Mouse (Mus musculus) testis, postnatal 10 days (tissue): ENCODE data around the gene Kcnq1.

ENCODE experiments used
- DNase-seq: peaks from one replicate; pipeline ENCODE4 v3.0.0; 2021; ENCODE audit warnings: low spot score

The Kcnq1 gene

GRCm38 (mm10) chr7:143106062-143106461 lies at the start of gene Kcnq1:
Gene Kcnq1 (plus strand): TSS chr7:143106362.
- no peak for DNase-seq

DNA sequence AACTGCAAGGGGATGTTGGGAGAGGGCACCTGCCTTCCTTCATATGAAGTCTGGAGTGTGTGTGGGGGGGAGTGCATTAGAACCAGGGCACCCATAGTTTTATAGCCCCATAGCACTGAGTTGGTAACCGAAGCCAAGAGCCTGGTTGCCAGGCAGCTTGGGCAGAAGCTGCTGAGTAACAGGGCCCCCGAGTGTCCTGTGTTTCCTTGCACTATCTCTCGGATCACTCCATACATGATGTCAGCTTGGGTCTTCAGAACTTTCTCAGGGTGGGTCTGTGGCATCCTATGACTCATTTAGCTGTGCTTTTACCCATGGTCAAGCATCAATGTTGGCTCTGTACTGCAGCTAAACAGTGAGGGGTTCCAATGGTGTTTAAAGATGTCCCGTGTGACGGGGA lies 49.1 kb upstream of the Kcnq1 start:
- DNase-seq = no peak

- no peak for DNase-seq
Observed at GRCm38 (mm10) chr7:143057667-143058220, 48.4 kb upstream of the Kcnq1 start.

- DNase-seq = no peak
Observed at GRCm38 (mm10) chr7:143058221-143058697, 47.9 kb upstream of the Kcnq1 start.

DNA sequence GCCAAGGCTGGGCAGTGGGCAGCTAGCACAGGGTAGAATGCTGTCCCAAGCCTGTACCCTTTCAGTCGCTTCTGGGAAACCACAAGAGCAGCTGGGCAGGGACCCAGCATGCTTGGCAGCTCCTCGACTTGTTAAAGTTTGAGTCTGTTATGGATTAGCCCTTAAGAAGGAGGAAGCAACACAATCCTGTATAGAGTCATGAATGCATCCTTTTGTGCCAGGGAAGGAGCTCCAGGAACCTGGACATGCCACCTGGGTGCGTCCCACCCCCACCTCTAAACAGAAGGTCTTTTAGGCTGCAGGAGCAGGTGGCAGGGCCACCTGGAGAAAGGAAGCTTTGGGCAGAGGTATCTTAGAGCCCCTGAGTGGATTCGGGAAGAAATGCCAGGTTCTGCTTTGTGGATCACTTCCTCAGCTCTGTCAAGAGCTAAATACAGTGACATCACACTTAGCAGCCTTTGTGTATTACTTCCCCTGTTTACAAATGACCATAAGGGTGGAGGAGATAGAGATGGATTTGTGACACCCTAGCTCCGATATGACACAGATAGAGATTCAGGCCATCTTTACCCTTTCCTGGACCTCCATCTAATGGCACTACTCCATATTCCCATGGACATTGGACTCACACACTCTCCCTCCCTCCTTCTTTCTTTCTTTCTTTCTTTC lies 46.8 kb upstream of the Kcnq1 start:
- no peak for DNase-seq

DNA sequence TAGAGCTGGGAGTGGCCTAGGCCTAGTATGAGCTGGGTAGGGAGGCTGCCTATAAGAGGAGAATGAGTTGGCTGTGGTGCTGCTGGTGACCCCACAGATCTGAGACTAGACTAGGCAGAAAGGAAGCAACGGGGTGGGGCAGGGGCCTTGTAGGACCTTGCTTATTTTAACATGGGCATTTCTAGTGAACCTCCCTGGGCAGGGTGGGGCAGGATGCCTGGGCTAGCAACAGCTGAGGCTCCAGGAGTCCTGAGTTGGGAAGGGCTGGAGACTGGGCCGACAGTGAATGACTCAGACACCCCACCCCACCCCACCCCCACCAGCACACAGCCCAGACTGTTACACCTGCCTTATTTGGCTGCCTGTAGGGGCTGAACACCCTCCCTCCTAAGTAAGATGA lies 43.5 kb upstream of the Kcnq1 start:
- no peak for DNase-seq

GRCm38 (mm10) chr7:143064226-143064625 lies 41.9 kb upstream of the Kcnq1 start:
- no peak for DNase-seq

DNA sequence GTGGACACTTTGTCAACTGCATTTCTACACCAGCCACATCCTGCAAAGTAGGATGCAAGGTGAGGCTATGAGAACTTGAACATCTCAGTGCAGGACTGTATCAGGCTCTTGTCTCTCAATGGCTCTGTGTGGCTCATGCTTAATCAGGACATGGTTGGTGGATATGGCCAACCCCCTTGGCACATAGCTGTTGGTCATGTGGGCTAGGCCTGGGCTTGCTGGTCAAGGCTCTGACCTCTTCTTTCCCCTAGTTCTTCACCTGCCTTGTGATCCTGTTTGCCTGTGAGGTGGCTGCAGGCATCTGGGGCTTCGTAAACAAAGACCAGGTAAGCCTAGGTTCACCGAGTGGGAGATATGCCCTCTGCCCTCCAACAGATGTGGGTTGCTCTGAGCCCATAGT lies 40.5 kb upstream of the Kcnq1 start:
- DNase-seq = no peak

DNA sequence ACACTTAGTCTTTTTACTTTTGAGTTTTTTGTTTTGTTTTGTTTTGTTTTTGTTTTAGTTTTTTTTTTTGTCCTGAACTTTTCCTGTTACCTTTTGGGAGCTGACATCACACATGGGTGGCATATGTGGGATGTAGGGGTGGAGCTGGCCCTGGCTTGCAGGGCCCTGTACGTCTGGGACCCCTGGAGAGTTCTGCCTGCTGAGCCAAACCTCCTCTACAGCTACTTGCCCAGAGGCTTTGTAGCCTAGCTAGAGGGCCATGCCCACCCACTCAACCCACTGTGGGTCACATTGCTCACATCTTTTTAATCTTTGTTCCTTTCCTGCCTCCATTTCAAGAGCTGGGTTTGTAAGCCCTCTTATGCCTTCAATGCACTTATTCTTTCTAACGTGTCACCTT lies 38.7 kb upstream of the Kcnq1 start:
- no peak for DNase-seq

GRCm38 (mm10) chr7:143067897-143068296 lies 38.3 kb upstream of the Kcnq1 start:
- no peak for DNase-seq

DNA sequence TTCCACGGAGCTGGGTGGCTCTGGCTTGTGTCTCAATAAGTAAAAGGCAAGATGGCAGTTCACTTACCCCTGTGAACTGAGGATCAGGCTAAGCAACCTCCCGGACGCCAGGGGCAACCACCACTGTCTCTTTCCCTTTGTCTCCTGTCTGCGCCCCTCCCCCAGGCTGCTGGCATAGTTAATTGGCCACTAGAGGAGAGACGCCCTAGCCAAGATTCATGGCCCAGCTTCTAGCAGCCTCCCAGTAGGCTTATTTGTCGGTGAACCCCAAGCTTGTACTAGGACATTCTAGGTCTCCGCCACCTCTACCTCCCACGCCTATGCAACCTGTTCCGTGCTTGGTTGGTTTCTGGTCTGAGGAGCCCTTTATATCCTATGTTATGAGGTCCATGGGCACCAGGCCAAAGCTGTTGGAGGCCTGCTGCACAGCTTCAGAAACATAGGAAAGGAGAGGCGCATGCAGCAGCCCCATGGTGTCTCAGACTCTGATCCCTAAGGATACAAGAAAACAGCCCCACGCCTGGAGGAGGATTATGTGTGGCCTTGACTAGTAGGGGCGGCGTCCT lies 37.8 kb upstream of the Kcnq1 start:
- DNase-seq = peak; percentile 85

GRCm38 (mm10) chr7:143068882-143069591 lies 37.1 kb upstream of the Kcnq1 start, which contains the start of gene Tssc4:
Gene Tssc4 (plus strand): TSS chr7:143069249.
- peak; percentile 94 for DNase-seq

GRCm38 (mm10) chr7:143069751-143070400 lies 36.3 kb upstream of the Kcnq1 start:
- DNase-seq = no peak

DNA sequence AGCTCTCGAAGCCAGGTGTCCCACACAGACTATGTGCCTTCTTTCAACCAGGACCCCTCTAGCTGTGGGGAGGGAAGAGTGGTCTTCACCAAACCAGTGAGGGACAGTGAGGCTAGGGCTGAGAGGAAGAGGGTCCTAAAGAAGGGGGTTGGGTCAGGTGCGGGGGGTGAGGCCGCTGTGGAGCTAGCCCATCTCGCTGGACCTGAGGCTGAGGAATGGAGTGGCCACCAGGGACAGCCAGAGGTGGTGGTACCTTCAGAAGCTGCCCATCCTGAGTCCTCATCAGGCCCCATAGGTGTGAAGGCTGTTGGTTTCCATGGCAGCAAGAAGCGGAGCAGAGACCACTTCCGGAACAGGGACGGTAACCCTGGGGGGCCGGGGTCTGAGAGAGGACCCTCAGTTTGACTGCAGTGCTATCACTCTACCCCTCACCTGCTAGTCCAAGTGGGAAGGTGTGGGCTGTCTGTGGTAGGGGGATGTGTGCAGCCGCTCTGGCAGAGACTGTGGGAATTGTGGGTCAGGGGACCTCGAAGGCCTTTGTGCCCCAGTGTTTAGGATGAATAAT lies 35.6 kb upstream of the Kcnq1 start:
- no peak for DNase-seq

DNA sequence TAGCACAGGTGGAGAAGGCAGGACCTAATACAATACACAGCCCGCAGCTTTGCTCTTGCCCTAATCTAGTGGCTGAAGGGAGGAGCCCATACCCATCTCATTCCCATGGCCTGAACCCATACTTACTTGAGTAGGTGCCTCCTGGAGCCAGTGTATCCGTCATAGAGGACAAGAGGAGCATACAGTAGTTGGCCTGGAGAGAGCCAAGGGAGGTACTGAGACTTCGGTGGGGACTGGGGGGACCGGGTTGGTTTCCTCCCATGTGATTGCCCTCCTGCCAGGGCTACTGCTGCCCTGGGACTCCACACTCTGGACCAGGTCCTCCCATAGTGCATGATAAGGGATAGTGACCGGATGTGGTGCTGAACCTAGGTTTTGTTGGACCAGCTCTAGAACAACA lies 33.6 kb upstream of the Kcnq1 start:
- no peak for DNase-seq

DNA sequence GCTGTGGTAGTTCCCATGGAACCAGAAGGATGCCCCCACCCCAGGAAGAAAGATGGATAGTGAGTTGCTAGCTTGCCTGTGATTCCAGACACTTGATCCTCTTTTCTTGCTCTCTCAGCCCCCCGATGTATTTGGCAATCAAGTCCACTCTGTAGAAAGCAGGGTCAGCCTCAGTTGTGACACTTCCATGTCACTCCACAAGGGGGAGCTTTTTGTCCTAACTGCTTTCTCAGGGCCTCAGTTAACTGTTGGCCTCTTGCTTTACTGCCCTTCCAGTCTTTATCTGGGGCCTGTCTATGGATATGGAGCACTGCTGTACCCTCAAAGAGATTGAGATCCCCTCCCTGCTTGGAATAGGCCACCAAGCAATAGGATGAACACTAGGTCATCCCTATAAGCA lies 33.1 kb upstream of the Kcnq1 start:
- DNase-seq = peak; percentile 68

- DNase-seq = no peak
Observed at GRCm38 (mm10) chr7:143075394-143075793, 30.8 kb upstream of the Kcnq1 start.

- no peak for DNase-seq
Observed at GRCm38 (mm10) chr7:143077351-143077750, 28.8 kb upstream of the Kcnq1 start.

DNA sequence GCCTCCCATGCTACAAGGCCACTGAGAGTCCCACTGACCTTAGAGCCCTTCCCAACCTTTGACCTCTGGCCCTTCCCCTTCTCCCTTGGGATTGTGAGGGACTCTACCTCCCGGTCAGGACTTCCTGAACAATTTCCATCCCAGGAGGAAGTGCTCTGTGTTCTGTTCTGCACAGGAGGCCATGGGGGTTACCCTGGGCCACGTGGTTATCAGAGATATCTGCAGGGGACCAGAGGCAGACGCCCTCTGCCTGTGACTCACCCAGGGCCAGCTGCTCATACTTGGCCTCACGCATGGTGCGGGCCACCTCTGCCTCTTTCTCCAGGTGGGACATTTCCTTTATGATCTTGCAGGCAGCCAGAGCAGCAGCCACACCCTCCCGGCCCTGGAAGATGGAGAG lies 24.1 kb upstream of the Kcnq1 start:
- DNase-seq = no peak

DNA sequence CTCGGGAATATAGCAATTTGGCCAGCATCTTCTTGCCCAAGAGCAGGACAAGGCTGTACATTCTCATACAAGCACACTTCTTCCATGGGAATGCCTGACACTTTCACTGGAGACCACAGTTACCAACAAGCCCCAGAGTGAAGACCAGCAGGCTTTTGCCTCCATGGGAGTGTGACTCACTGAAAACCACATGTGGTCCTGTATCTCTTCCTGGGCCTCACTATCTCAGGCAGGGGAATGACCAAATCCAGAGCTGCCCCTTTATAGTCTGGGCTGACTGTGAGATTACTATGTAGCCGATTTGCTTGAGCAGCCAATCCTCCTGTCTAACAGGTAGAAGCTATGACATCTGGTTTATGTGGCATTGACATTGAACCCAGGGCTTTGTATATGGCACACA lies 22.5 kb upstream of the Kcnq1 start:
- no peak for DNase-seq

- DNase-seq = peak; percentile 88
Observed at GRCm38 (mm10) chr7:143086366-143086765, 19.8 kb upstream of the Kcnq1 start.

- peak; percentile 79 for DNase-seq
Observed at GRCm38 (mm10) chr7:143087070-143087579, 19.0 kb upstream of the Kcnq1 start.
